Mouse (Mus musculus) ES-E14 (cell line): ENCODE measurements around the gene Syt8.

ENCODE experiments used
- CHD2 ChIP-seq: IDR thresholded peaks from 2 replicates; pipeline ENCODE4 v1.6.1; 2014; ENCODE audit warnings: mild to moderate bottlenecking, low read depth, low read length, inconsistent platforms
- MAFK ChIP-seq: IDR thresholded peaks from 2 replicates; pipeline ENCODE4 v1.6.1; 2014; ENCODE audit warnings: mild to moderate bottlenecking, low read depth, low read length, inconsistent platforms; ENCODE audit not compliant: insufficient read depth
- ZC3H11A ChIP-seq: IDR thresholded peaks from 2 replicates; pipeline ENCODE4 v1.6.1; 2012; ENCODE audit warnings: low read depth, mild to moderate bottlenecking, inconsistent platforms, low read length, borderline replicate concordance
- ZNF384 ChIP-seq: IDR thresholded peaks from 2 replicates; pipeline ENCODE4 v1.6.1; 2012; ENCODE audit warnings: low read depth, low read length, inconsistent platforms

GRCm38 (mm10) chr7:142483136-142483535, 48.5 kb downstream of the Syt8 start:
- TF ChIP-seq ZNF384 (no peak), ZC3H11A (no peak), MAFK (no peak), CHD2 (no peak)
